Mouse (Mus musculus): ENCODE measurements around the gene Hmcn2.

The Hmcn2 gene

GRCm38 (mm10) chr2:31460920-31461319, 146.7 kb downstream of the Hmcn2 start:
- no peak for DNase-seq

DNA sequence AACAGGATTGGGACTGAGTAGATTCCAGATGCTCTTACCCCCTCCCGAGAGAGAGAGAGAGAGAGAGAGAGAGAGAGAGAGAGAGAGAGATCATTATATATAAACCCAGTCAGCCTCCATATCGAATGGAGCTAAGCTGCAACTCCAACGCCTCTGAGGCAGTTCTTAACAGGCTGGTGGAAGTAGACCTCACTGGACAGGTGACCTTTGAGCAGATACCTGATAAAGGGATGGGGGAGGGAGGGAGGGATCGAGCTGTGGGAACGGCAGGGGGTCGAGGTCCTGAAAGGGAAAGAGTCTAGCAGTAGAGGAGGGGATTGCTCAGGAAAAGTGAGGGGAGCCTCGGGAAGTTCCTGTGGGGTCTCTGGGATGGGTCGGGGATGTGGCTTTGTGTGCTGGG, 147.8 kb downstream of the Hmcn2 start:
- DNase-seq = no peak

DNA sequence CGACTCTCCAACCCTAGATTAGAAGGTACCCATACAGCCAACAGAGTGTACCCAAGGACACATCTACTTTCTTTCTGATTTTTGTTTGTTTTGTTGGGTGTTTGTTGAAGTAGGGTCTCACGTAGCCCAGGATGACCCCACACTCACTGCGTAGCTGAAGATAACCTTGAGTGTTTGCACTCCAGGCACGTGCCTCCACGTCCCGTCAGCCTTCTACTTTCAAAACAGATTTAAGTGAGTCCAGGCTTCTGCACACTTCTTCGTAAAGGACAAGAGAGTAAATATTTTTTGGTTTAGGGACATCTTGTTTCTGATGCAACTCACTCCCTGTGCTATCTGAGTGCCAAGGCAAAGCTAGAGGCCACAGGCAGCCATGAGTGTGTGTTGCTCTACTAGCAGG, 149.0 kb downstream of the Hmcn2 start:
- no peak for DNase-seq

DNA sequence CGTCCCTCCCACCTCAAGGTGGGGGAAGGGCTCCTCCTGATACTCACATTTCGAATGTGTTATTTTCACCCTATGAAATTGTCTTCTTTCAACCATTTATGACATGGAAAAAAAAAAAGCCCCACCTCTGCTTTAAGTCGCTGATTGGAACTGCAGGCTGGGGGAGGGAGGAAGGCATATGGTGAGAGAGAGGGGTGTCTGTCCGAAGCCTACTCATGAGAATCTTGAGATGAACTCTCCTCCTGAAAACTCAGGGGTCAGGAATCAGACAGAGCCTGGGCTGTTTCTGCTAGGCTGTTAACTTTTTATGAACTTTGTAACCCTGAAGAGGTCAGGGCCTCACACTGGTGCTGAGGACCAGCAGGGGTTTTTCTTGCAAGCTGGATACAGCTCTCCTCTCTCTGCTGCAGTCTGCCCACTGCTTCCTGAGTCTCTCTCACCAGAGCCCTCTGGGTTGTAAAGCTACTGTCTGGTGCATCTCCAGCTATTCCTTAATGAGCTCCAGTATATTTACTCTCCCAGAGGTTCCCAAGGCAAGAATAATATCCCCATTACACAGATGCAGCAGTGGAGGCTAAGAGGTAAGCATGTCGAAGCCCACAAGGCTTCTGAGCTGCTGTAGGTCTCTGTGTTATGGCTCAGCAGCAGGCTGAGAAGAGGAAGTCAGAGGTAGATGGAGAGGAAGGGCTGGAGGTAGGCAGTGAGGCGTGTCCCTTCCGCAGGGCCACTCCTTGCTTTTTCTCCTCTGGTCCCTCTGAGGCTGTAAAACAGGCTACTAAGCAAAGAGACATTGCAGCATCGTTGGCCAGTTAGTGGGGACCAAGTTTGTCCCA, 149.7 kb downstream of the Hmcn2 start:
- DNase-seq = peak; percentile 9

DNA sequence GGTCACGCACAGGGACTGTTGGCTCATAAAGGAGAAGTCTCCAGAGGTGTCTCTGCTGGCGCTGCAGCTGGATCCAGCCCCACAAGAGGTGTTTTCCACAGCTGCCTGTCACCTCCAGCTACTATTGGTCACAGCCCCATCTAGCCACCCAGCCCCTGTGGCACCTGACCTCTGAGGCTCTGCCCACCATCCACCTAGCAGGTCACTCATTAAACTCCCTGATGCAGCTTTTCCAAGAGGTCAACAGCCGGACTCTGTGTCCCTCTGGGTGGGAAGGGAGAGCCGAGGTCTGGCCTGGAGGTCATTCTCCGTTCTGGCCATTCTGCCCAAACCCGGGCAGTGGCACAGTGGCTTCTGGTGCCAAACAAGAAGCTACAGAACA, 150.3 kb downstream of the Hmcn2 start:
- no peak for DNase-seq

- no peak for DNase-seq
Measured at GRCm38 (mm10) chr2:31467457-31467856, 153.2 kb downstream of the Hmcn2 start.

DNA sequence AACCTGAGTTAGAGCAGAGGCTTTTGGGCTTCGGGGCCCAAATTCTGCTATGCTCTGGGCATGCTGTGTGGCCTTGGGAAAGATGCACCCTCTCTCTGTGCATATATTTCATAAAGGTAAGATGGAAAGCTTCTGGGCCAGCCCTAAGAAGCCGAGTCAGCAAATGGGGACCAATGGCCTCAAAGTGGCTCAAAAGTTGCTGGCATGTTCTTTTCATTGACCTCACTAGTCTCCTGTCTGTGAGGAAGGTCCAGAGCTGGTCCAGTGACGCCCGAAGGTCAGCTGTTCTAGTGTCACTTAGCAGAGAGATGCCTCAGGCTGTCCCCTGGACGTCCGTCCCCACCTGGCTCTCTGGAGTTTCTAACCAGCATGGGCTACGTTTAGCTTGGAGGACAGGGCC, 154.6 kb downstream of the Hmcn2 start:
- no peak for DNase-seq

- no peak for DNase-seq
Measured at GRCm38 (mm10) chr2:31469480-31469879, 155.3 kb downstream of the Hmcn2 start.

GRCm38 (mm10) chr2:31469931-31470682, 155.9 kb downstream of the Hmcn2 start, which contains the start of gene Ass1:
Gene Ass1 (plus strand): TSS chr2:31470207.
- DNase-seq = peak; percentile 95

DNA sequence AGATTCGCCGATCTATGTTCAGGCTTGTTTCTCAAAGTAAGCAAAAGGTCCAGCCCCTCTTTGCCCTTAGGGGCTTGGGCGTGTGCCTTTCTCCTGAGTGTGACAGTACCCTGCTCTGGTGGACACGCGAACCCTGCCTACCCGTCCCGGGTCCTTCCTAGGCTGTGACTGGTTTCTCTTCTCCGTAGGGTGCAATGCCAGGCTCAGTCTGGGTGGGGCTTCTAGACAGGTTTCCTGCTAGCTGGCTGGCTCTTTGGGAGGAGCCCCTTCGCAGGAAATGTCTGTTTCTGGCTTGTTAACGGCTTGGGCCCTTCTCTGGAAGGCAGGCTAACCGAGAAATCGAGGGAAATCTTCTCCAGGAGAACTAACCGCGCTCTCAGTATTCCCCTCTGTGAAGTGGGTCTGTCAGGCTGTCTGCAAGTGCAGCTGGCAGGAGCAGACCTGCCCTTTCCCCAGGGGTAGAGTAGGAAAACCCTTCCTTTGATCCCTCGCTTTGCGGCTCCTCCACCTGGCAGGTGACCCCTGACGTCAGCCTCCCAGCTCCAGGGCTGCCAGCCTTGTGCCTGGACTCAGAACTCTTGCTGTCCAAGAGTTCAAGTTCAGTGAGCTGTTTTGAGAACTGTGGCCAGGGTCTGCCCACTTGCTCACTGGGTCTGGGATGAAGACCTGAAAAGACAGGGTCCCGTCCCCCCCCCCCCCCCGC, 156.6 kb downstream of the Hmcn2 start:
- DNase-seq = peak; percentile 58

DNA sequence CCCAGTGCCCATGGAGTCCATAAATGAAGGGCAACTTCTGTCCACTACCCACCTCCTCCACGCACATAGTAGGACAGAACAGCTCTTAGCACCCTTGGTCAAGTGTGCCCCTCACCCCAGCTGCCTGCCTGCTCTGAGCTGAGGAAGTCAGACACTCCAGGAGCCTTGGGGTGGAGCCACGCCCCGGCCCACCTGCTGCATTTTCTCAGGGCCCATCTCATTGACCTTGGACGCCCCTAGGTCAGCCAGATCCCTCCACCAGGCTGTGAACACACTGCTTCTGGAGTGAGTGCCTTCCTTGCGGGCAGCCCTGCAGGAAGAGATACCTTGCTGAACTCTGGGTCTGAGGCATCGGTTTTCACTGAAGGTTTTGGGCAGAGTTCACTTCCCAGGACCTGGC, 157.4 kb downstream of the Hmcn2 start:
- DNase-seq = no peak

- peak; percentile 74 for DNase-seq
Measured at GRCm38 (mm10) chr2:31472406-31473065, 158.3 kb downstream of the Hmcn2 start.

DNA sequence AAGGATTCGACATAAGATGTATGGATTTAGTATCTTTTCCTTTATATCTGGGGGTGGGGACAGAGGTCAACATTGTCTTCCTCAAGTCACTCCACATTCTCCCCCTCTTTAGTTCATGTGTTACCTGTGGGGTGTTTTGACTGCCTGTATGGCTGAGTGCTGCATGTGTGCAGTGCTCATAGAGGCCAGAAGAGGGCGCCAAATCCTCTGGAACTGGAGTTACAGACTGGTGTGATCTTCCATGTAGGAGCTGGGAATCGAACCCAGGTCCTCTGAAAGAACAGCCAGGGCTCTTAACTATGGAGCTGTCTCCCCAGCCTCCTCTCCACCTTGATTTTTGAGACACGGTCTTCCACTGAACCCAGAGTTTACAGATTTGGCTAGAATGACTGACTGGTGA, 159.7 kb downstream of the Hmcn2 start:
- peak; percentile 72 for DNase-seq

- DNase-seq = no peak
Measured at GRCm38 (mm10) chr2:31474686-31475085, 160.5 kb downstream of the Hmcn2 start.

- no peak for DNase-seq
Measured at GRCm38 (mm10) chr2:31476107-31476820, 162.0 kb downstream of the Hmcn2 start.

DNA sequence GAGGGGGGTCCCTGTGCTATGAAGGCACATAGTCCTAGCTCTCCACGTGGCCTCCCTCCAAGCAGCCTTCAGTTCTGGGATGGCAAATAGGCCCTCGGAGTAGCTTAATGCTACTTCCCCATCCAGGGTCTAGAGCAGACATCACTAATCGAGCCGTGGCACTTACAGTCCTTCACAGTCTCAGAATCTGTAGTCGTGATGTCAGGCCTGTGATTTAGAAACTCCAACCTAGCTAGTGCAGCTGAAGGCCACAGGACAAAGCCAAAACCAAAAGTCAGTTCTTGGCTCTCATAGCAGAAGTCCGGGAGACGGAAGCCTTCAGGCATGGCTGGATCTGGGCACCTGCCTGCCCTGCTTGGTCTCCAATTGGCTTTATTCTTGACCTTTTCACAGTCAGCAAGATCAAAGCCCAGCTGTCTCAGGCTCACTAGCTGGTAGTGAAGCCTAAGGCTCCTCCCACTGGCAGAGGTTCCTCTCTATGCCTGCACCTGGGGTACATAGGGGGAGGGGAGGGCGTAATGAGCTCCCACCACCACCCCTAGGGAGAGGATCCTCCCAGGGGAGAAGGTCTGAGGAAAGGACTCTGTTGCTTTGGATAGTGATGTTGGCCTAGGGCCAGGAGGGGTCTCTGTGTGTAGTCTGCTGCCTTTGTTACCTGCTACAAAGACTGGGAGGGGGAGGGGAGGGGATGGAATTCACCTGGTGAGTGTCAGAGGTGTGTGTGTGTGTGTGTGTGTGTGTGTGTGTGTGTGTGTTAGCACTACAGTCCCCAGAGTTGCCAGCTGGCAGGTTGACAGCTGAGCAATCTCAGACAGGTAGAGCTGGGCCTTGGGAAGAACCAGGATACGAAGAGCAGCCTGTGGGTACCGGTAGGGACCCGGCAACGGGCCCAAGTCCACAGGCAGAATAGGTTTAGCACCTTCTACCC, 163.3 kb downstream of the Hmcn2 start:
- DNase-seq = no peak

GRCm38 (mm10) chr2:31482914-31483575, 168.8 kb downstream of the Hmcn2 start:
- peak; percentile 86 for DNase-seq

DNA sequence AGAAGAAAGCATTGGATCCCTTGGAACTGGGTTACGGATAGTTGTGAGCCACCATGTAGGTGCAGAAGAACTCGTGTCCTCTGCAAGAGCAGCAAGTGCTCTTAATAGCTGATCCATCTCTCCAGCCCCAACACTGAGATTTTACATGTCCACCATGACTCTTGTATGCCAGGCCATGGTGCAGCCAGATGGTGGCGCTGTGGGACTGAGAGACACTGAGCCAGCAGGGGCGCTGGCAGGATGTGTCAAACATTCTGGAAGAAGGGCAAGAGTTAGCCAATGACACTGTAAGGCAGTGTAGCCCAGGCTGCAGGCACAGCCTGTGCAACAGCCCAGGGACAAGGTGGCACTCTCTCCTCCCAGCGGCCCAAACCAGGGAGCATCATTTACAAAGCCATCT, 170.0 kb downstream of the Hmcn2 start:
- DNase-seq = peak; percentile 88

DNA sequence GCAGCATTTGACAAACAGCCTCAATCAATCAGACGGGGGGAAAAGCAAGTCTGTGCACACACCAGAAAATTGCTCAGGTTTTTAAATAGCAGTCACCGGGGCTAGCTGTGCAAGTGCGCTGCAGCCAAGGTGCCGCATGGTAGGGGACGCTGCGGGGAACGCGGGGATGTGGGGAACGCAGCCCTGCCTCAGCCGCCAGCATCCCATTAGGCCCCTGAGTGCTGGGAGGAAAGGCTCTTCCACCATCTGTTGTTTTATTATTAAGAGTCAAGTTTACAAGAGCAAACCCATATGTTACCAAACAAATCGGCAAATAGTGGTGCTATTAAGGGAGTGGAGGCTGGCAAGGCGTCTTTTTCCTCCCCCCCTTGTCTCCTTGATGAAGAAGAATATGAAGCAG, 175.0 kb downstream of the Hmcn2 start:
- DNase-seq = no peak

DNA sequence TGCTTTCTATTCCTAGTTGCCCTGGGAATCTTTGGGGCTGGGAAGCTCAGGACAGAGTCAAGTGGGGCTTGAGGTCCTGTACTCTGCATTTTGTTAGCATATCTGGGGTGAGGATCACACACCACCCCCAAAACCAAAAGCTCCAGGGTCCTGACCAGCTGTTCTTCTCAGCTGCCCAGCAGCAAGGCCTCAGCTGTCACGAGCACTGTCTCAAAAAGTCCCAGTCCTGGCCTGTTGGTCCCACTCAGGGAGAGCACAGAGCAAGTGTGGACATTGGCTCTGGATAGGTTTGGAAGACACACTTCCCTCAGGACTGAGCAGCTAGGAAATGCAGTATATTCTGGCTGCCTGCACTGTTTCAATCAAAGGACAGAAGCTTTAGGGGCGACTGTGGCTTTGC, 176.3 kb downstream of the Hmcn2 start:
- no peak for DNase-seq

- DNase-seq = no peak
Measured at GRCm38 (mm10) chr2:31492308-31492707, 178.1 kb downstream of the Hmcn2 start.
